Mouse (Mus musculus) heart, embryonic 15.5 days (tissue): ENCODE results near the gene Gm7247. TPM values are rescaled to one million over a fixed set of nuclear protein-coding genes. Genes with fewer than 3 reads are reported as not detected.
"Not testable (repeated sequence)": the region's sequence is repeated elsewhere in the genome, so short reads cannot be mapped to it uniquely, and the experiment has no call there.

Experiments
- ATAC-seq: fragments of 200-750 bp; cut with Nextera tagmentation; replicated peaks from 2 replicates; pipeline ENCODE4 v1.8.0; 2017; ENCODE audit warnings: low read depth, moderate TSS enrichment; ENCODE audit not compliant: insufficient number of reproducible peaks, insufficient read depth, low FRiP score
- H3K27ac ChIP-seq: fragments of 300-500 bp; sonication (generic); 2 replicates; pipeline ENCODE4 v1.5.1; 2015; ENCODE audit warnings: mild to moderate bottlenecking, inconsistent platforms
- H3K27me3 ChIP-seq: fragments of 300-500 bp; sonication (generic); 2 replicates; pipeline ENCODE4 v1.6.1; 2015; ENCODE audit warnings: inconsistent platforms
- H3K36me3 ChIP-seq: fragments of 300-500 bp; sonication (generic); 2 replicates; pipeline ENCODE4 v1.6.1; 2015; ENCODE audit warnings: mild to moderate bottlenecking, inconsistent platforms
- H3K4me1 ChIP-seq: fragments of 300-500 bp; sonication (generic); replicated peaks from 2 replicates; pipeline ENCODE4 v1.6.1; 2015; ENCODE audit warnings: inconsistent platforms
- H3K4me2 ChIP-seq: fragments of 300-500 bp; sonication (generic); 2 replicates; pipeline ENCODE4 v1.6.1; 2015; ENCODE audit warnings: inconsistent platforms, mild to moderate bottlenecking, moderate library complexity
- H3K4me3 ChIP-seq: fragments of 300-500 bp; sonication (generic); 2 replicates; pipeline ENCODE4 v1.5.1; 2015; ENCODE audit warnings: mild to moderate bottlenecking, inconsistent platforms
- H3K9ac ChIP-seq: fragments of 300-500 bp; sonication (generic); 2 replicates; pipeline ENCODE4 v1.6.1; 2015; ENCODE audit warnings: mild to moderate bottlenecking, inconsistent platforms
- H3K9me3 ChIP-seq: fragments of 300-500 bp; sonication (generic); replicated peaks from 2 replicates; pipeline ENCODE4 v1.6.1; 2016; ENCODE audit warnings: inconsistent platforms
- WGBS: fragments of 180-500 bp; shearing (Covaris S2); methylation state at CpG from one replicate; pipeline ENCODE4 v1.1.7; 2015; ENCODE audit warnings: mixed read lengths; 5-methylcytosine and 5-hydroxymethylcytosine counted together
- polyA plus RNA-seq: library from polyadenylated mRNA; unstranded; fragments of >200 nt; fragmentation: Nextera tagmentation; extraction: Ambion mirVana; gene quantifications from 2 replicates; pipeline ENCODE4 v1.2.1, GENCODE M21; 2015

The Gm7247 gene
- polyA plus RNA-seq, 1 experiment from 2014 or later: not detected

- no peak overlapping the region for H3K4me2 ChIP-seq
- no peaks in the 10 kb centered on the region for H3K4me1 ChIP-seq
- no peaks in the 10 kb centered on the region for H3K36me3 ChIP-seq
- no peaks in the 10 kb centered on the region for H3K9me3 ChIP-seq
- no peak overlapping the region for H3K9ac ChIP-seq
- H3K27ac ChIP-seq: no peak overlapping the region
- H3K27me3 ChIP-seq: no peaks in the 10 kb centered on the region
- ATAC-seq: no peak
- no peak overlapping the region for H3K4me3 ChIP-seq
- WGBS: 79% methylated on average over 1 of the region's 1 CpGs
These were observed 135.4 kb downstream of the Gm7247 start for GRCm38 (mm10) chr14:51496955-51497354.

- H3K36me3 ChIP-seq: no peaks in the 10 kb centered on the region
- WGBS: 86% methylated on average over 2 of the region's 2 CpGs
- H3K4me2 ChIP-seq: no peak overlapping the region
- H3K9ac ChIP-seq: no peak overlapping the region
- no peaks in the 10 kb centered on the region for H3K27me3 ChIP-seq
- no peak for ATAC-seq
- H3K4me1 ChIP-seq: no peaks in the 10 kb centered on the region
- no peaks in the 10 kb centered on the region for H3K9me3 ChIP-seq
- H3K4me3 ChIP-seq: no peak overlapping the region
- H3K27ac ChIP-seq: no peak overlapping the region
These were observed 136.4 kb downstream of the Gm7247 start for GRCm38 (mm10) chr14:51497958-51498357.

- Histone ChIP-seq H3K36me3 (no peaks in the 10 kb centered on the region), H3K9me3 (no peaks in the 10 kb centered on the region), H3K4me3 (no peak overlapping the region), H3K4me1 (no peaks in the 10 kb centered on the region), H3K9ac (no peak overlapping the region), H3K4me2 (no peak overlapping the region), H3K27me3 (no peaks in the 10 kb centered on the region), H3K27ac (no peak overlapping the region)
- WGBS: 73% methylated on average over 2 of the region's 2 CpGs
- no peak for ATAC-seq
These were observed 138.2 kb downstream of the Gm7247 start for GRCm38 (mm10) chr14:51499707-51500275.

GRCm38 (mm10) chr14:51500461-51500860 lies 138.9 kb downstream of the Gm7247 start:
- Histone ChIP-seq H3K4me2 (no peak overlapping the region), H3K4me1 (no peaks in the 10 kb centered on the region), H3K9ac (no peak overlapping the region), H3K9me3 (no peaks in the 10 kb centered on the region), H3K27ac (no peak overlapping the region), H3K4me3 (no peak overlapping the region), H3K36me3 (no peaks in the 10 kb centered on the region), H3K27me3 (no peaks in the 10 kb centered on the region)
- WGBS: 76% methylated on average over 4 of the region's 4 CpGs
- no peak for ATAC-seq

GRCm38 (mm10) chr14:51507416-51507815 lies 145.9 kb downstream of the Gm7247 start:
- Histone ChIP-seq H3K27me3 (no peaks in the 10 kb centered on the region), H3K27ac (no peak overlapping the region), H3K4me2 (no peak overlapping the region), H3K36me3 (no peaks in the 10 kb centered on the region), H3K9me3 (no peaks in the 10 kb centered on the region), H3K9ac (no peak overlapping the region), H3K4me3 (no peak overlapping the region), H3K4me1 (no peaks in the 10 kb centered on the region)
- no peak for ATAC-seq
- WGBS: 95% methylated on average over 8 of the region's 8 CpGs

- ATAC-seq: no peak
- 82% methylated on average over 4 of the region's 4 CpGs for WGBS
- Histone ChIP-seq H3K27me3 (no peaks in the 10 kb centered on the region), H3K9me3 (no peaks in the 10 kb centered on the region), H3K4me3 (no peak within 1 kb of the TSS), H3K4me2 (no peak within 1 kb of the TSS), H3K9ac (no peak within 1 kb of the TSS), H3K27ac (no peak within 1 kb of the TSS), H3K4me1 (no peaks in the 10 kb centered on the region), H3K36me3 (no peaks in the 10 kb centered on the region)
These were observed 190.9 kb downstream of the Gm7247 start, which contains the start of gene Gm5622 for GRCm38 (mm10) chr14:51552490-51552889. Gene Gm5622, plus strand, starts transcription at chr14:51552790.

- WGBS: 91% methylated on average over 2 of the region's 2 CpGs
- H3K9ac ChIP-seq, H3K4me2 ChIP-seq, H3K4me3 ChIP-seq, H3K27me3 ChIP-seq, ATAC-seq, H3K36me3 ChIP-seq, H3K4me1 ChIP-seq, H3K27ac ChIP-seq, H3K9me3 ChIP-seq: not testable (repeated sequence)
These were observed 212.4 kb downstream of the Gm7247 start, which contains the start of gene Gm17175 for GRCm38 (mm10) chr14:51573963-51574362. Gene Gm17175, minus strand, starts transcription at chr14:51574063.

- H3K4me1 ChIP-seq, H3K27me3 ChIP-seq, H3K27ac ChIP-seq, H3K9ac ChIP-seq, ATAC-seq, H3K4me3 ChIP-seq, H3K9me3 ChIP-seq, H3K36me3 ChIP-seq, H3K4me2 ChIP-seq: not testable (repeated sequence)
- 80% methylated on average over 4 of the region's 4 CpGs for WGBS
These were observed 230.5 kb downstream of the Gm7247 start, which contains the start of gene Gm17174 for GRCm38 (mm10) chr14:51592039-51592438. Gene Gm17174, minus strand, starts transcription at chr14:51592139.

GRCm38 (mm10) chr14:51611210-51611609 lies 249.7 kb downstream of the Gm7247 start, which contains the start of gene Gm17078:
Gene Gm17078, minus strand, starts transcription at chr14:51611310.
- Histone ChIP-seq H3K27ac (no peak within 1 kb of the TSS), H3K36me3 (no peaks in the 10 kb centered on the region), H3K4me3 (no peak within 1 kb of the TSS), H3K4me1 (no peaks in the 10 kb centered on the region), H3K27me3 (no peaks in the 10 kb centered on the region), H3K4me2 (no peak within 1 kb of the TSS), H3K9ac (no peak within 1 kb of the TSS), H3K9me3 (no peaks in the 10 kb centered on the region)
- ATAC-seq: no peak
- 75% methylated on average over 1 of the region's 1 CpGs for WGBS

Other genes with a start within 250 kb of the Gm7247 start
- gene Eddm3b, start 247.3 kb upstream of the Gm7247 start, polyA plus RNA-seq: not detected in 2 replicates
- gene Rnase6, start 237.8 kb upstream of the Gm7247 start, polyA plus RNA-seq: 0.66 and 1.2 TPM in 2 replicates
- gene Rnase1, start 215.0 kb upstream of the Gm7247 start, polyA plus RNA-seq: 0.96 and 1.2 TPM in 2 replicates
- gene Rnase2b, start 199.5 kb upstream of the Gm7247 start, polyA plus RNA-seq: not detected in 2 replicates
- not detected in 2 replicates for gene Ang2, start 162.6 kb upstream of the Gm7247 start, polyA plus RNA-seq
- not detected in 2 replicates for gene Ear14, start 158.4 kb upstream of the Gm7247 start, polyA plus RNA-seq
- gene Rnase2a, start 105.6 kb upstream of the Gm7247 start, polyA plus RNA-seq: not detected in 2 replicates
- not detected in 2 replicates for gene Vmn2r88, start 49.1 kb downstream of the Gm7247 start, polyA plus RNA-seq
- gene Vmn2r89, start 90.1 kb downstream of the Gm7247 start, polyA plus RNA-seq: not detected in 2 replicates
- not detected in 2 replicates for gene Gm5622, start 191.0 kb downstream of the Gm7247 start, polyA plus RNA-seq
- gene Gm17175, start 212.3 kb downstream of the Gm7247 start, polyA plus RNA-seq: not detected in 2 replicates
- not detected in 2 replicates for gene Gm17174, start 230.4 kb downstream of the Gm7247 start, polyA plus RNA-seq
- gene Gm17078, start 249.6 kb downstream of the Gm7247 start, polyA plus RNA-seq: not detected in 2 replicates